Mouse (Mus musculus) small intestine, adult 2 months (tissue): ENCODE measurements around the gene Rab29.

Source experiments
- CTCF ChIP-seq: fragments of 200-500 bp; IDR thresholded peaks from 2 replicates; pipeline ENCODE4 v1.5.1; 2012; ENCODE audit warnings: low read depth, mild to moderate bottlenecking, control low read depth, inconsistent platforms, low read length, moderate library complexity, mixed read lengths; ENCODE audit not compliant: insufficient replicate concordance, insufficient read length; ENCODE audit errors: extremely low read depth
- POLR2A ChIP-seq: fragments of 200-500 bp; IDR thresholded peaks from 2 replicates; pipeline ENCODE4 v1.6.1; 2012; ENCODE audit warnings: low read depth, mild to moderate bottlenecking, control low read depth, inconsistent platforms, low read length, moderate library complexity

DNA sequence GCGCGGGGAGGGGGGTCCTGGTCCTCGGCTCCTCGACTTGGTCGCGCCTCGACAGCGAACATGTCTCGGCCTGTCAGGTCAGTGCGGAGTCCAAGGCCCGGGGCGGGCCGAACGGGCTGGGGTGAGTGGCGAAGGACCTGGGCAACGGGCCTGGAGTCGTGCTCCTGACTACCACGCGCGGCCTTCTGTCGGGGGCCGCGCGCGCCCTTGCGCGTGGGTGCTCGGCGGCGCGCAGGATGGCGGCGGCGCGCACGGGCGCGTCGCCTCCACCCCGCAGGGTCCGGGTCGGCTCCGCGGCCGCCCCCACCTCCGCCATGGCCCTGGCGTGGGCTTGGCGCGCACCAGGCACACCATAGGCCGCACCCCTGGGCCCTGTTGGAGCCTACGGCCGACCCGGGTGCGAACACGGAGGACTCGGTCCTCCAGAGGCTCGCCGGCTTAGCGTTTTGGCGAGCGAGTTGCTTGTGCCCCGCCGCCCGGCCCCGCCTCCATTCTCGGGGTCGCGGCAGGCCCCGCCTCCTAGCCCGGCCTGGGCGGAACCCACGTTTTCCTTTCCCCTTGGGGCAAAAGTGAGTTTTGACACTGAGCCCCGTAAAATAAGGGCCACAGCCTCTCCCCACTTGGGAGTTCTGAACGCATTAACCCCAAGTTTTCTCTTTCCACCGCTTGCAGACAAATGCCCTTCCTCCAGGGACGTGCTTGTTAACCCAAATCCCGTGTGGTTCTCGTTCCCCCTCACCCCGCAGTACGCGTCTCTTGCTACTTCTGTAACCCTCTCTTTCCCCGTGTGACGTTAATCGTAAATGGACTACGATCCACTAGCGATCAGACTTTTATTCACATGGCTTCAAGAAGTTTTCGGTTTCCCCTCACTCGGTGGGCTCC lies 43.9 kb downstream of the Rab29 start:
- TF ChIP-seq POLR2A (no peak), CTCF (no peak)
